Mouse (Mus musculus) layer of hippocampus, adult 8-10 months (tissue): ENCODE measurements around the gene Aifm2. TPM values are rescaled to one million over a fixed set of nuclear protein-coding genes. Genes with fewer than 3 reads are reported as not detected.

Source experiments
- DNase-seq, 2 experiments: peaks; one replicate each; pipeline ENCODE4 v3.0.0; 2022; ENCODE audit warnings: low spot score in 2 of 2
- total RNA-seq, 4 experiments: library from RNA; stranded (reverse); gene quantifications; 2 replicates each; pipeline ENCODE4 v1.2.4; 2022

Gene Aifm2
- total RNA-seq, result 10 to 100 TPM in 1 of 4 experiments, 1 to 10 TPM in 3; 9.4 to 11.2 (median 9.4) TPM

- peak in 1 of 2 experiments; percentile 24 for DNase-seq
Measured at GRCm38 (mm10) chr10:61714771-61715461, at the start of gene Aifm2. Gene Aifm2, plus strand, starts transcription at chr10:61715263.

GRCm38 (mm10) chr10:61665651-61666050, 49.4 kb upstream of the Aifm2 start:
- DNase-seq, result no peak

- no peak for DNase-seq
Measured at GRCm38 (mm10) chr10:61669289-61669688, 45.8 kb upstream of the Aifm2 start.

GRCm38 (mm10) chr10:61669896-61670295, 45.2 kb upstream of the Aifm2 start:
- DNase-seq, result no peak

GRCm38 (mm10) chr10:61670758-61671157, 44.3 kb upstream of the Aifm2 start:
- no peak for DNase-seq

- no peak for DNase-seq
Measured at GRCm38 (mm10) chr10:61675935-61676334, 39.1 kb upstream of the Aifm2 start.

- no peak for DNase-seq
Measured at GRCm38 (mm10) chr10:61679545-61679944, 35.5 kb upstream of the Aifm2 start.

GRCm38 (mm10) chr10:61680015-61680913, 34.8 kb upstream of the Aifm2 start, which contains the start of gene Sar1a:
Gene Sar1a, plus strand, starts transcription at chr10:61680299.
- DNase-seq, result peak; percentile 97 to 98

DNA sequence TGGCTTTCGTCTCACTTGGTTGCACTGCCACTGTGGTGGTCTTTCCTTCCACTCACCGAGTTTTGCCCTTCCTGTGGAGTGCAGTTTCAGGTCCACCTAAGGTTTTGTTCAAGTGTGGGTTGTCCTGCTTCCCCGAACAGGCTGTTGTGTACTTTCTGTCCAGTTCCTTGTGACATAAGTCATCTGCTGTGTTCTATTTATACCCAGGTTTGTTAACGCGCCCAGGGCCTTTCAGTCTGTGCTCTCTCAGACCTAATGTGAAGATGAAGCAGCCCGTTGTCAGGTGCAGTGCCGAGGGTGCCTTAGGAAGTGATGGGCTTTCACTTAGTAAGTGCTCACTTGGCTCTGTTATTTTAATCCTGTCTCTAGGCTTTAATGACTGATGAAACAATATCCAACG, 25.7 kb upstream of the Aifm2 start:
- no peak for DNase-seq

GRCm38 (mm10) chr10:61693563-61693962, 21.5 kb upstream of the Aifm2 start:
- no peak for DNase-seq

GRCm38 (mm10) chr10:61694870-61695670, 20.0 kb upstream of the Aifm2 start, which contains the start of gene Tysnd1:
Gene Tysnd1, plus strand, starts transcription at chr10:61695514.
- DNase-seq, result peak; percentile 97 to 98

GRCm38 (mm10) chr10:61695703-61696559, 19.1 kb upstream of the Aifm2 start:
- DNase-seq, result no peak

- no peak for DNase-seq
Measured at GRCm38 (mm10) chr10:61696560-61696823, 18.6 kb upstream of the Aifm2 start.

- DNase-seq, result no peak
Measured at GRCm38 (mm10) chr10:61697028-61697427, 18.0 kb upstream of the Aifm2 start.

GRCm38 (mm10) chr10:61704663-61705062, 10.4 kb upstream of the Aifm2 start:
- no peak for DNase-seq

- no peak for DNase-seq
Measured at GRCm38 (mm10) chr10:61706412-61707375, 8.4 kb upstream of the Aifm2 start.

DNA sequence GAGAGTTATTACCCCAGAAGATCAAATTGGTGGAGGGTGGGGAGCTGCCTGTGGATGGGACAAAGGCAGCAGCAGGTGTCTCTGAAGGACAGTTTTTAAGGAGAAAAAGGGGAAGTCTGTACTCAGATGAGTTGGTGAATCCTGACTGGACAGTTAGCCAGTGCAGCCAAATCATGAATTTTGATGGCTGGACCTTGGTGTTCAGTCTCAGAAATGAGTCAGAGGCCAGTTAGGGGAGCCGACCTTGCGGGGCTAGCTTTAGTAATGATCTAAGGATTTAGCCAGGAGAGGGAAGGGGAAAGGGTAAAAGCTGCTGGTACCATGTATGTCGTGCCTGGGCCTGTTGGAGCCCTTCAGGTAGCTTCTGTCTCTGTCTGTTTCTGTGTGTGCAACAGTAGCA, 1.5 kb upstream of the Aifm2 start:
- DNase-seq, result no peak

GRCm38 (mm10) chr10:61714146-61714545, 917 bp upstream of the Aifm2 start:
- DNase-seq, result no peak

DNA sequence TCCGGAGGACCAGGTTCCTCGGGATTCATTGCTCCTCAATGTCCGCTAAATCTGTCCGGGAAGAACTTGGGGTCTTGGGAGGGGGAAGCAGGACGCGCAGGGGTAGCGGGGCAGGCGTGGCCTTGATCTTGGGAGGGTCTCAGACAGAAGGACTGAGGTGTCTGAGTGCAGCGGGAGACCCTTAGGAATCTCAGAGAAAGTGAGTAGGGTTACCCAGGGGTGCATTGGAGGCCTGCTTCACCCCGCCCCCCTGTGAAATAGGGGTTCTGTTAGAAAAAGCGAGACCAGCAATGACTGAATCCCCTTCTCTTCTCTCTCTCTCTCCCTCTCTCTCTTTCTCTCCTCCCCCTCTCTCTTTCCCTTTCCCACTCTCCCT, 387 bp downstream of the Aifm2 start:
- no peak for DNase-seq
